Mouse (Mus musculus): ENCODE measurements around the gene Tk1.

Gene Tk1

GRCm38 (mm10) chr11:117776085-117776792 is 49.7 kb downstream of the Tk1 start:
- in situ Hi-C loops (cut with MboI; ENCODE audit: low sequenced_read_pairs): no loop called here

- in situ Hi-C loops (cut with MboI; ENCODE audit: low sequenced_read_pairs): no loop called here
Observed at GRCm38 (mm10) chr11:117775540-117775939, 50.4 kb downstream of the Tk1 start.

- in situ Hi-C loops (cut with MboI; ENCODE audit: low sequenced_read_pairs): no loop called here
Observed at GRCm38 (mm10) chr11:117774925-117775324, 51.0 kb downstream of the Tk1 start.

GRCm38 (mm10) chr11:117772352-117772751 is 53.5 kb downstream of the Tk1 start:
- in situ Hi-C loops (cut with MboI; ENCODE audit: low sequenced_read_pairs): no loop called here

GRCm38 (mm10) chr11:117770407-117770806 is 55.5 kb downstream of the Tk1 start:
- in situ Hi-C loops (cut with MboI; ENCODE audit: low sequenced_read_pairs): no loop called here

- in situ Hi-C loops (cut with MboI; ENCODE audit: low sequenced_read_pairs): no loop called here
Observed at GRCm38 (mm10) chr11:117769683-117770047, 56.2 kb downstream of the Tk1 start.

- in situ Hi-C loops (cut with MboI; ENCODE audit: low sequenced_read_pairs): no loop called here
Observed at GRCm38 (mm10) chr11:117768725-117769682, 56.9 kb downstream of the Tk1 start.

GRCm38 (mm10) chr11:117766275-117766674 is 59.6 kb downstream of the Tk1 start:
- in situ Hi-C loops (cut with MboI; ENCODE audit: low sequenced_read_pairs): no loop called here

Data from CH12F3 (cell line).